Mouse (Mus musculus): ENCODE results near the gene Ammecr1. TPM values are rescaled to one million over a fixed set of nuclear protein-coding genes. Genes with fewer than 3 reads are reported as not detected.

The Ammecr1 gene
- total RNA-seq (2021) = 1 to 10 TPM; 1.7 to 2.0 TPM

GRCm38 (mm10) chrX:142966008-142966966 is at the start of gene Ammecr1:
TSS of gene Ammecr1 (minus strand) at chrX:142966728.
- DNase-seq (ENCODE audit: extremely low spot score in 1 of 2, low spot score in 1 of 2) = peak; percentile 48 to 52

- DNase-seq (ENCODE audit: extremely low spot score in 1 of 2, low spot score in 1 of 2) = no peak
Measured at GRCm38 (mm10) chrX:143014118-143014517, 47.6 kb upstream of the Ammecr1 start.

GRCm38 (mm10) chrX:143012334-143012733 is 45.8 kb upstream of the Ammecr1 start:
- no peak for DNase-seq (ENCODE audit: extremely low spot score in 1 of 2, low spot score in 1 of 2)

- DNase-seq (ENCODE audit: extremely low spot score in 1 of 2, low spot score in 1 of 2) = no peak
Measured at GRCm38 (mm10) chrX:143011865-143012264, 45.3 kb upstream of the Ammecr1 start.

GRCm38 (mm10) chrX:143004131-143004846 is 37.8 kb upstream of the Ammecr1 start:
- DNase-seq (ENCODE audit: extremely low spot score in 1 of 2, low spot score in 1 of 2) = no peak

- DNase-seq (ENCODE audit: extremely low spot score in 1 of 2, low spot score in 1 of 2) = no peak
Measured at GRCm38 (mm10) chrX:142997214-142997613, 30.7 kb upstream of the Ammecr1 start.

GRCm38 (mm10) chrX:142994514-142994913 is 28.0 kb upstream of the Ammecr1 start:
- no peak for DNase-seq (ENCODE audit: extremely low spot score in 1 of 2, low spot score in 1 of 2)

- no peak for DNase-seq (ENCODE audit: extremely low spot score in 1 of 2, low spot score in 1 of 2)
Measured at GRCm38 (mm10) chrX:142984170-142984569, 17.6 kb upstream of the Ammecr1 start.

- no peak for DNase-seq (ENCODE audit: extremely low spot score in 1 of 2, low spot score in 1 of 2)
Measured at GRCm38 (mm10) chrX:142983638-142984037, 17.1 kb upstream of the Ammecr1 start.

- no peak for DNase-seq (ENCODE audit: extremely low spot score in 1 of 2, low spot score in 1 of 2)
Measured at GRCm38 (mm10) chrX:142981530-142982130, 15.1 kb upstream of the Ammecr1 start.

- DNase-seq (ENCODE audit: extremely low spot score in 1 of 2, low spot score in 1 of 2) = no peak
Measured at GRCm38 (mm10) chrX:142980855-142981529, 14.5 kb upstream of the Ammecr1 start.

- no peak for DNase-seq (ENCODE audit: extremely low spot score in 1 of 2, low spot score in 1 of 2)
Measured at GRCm38 (mm10) chrX:142979224-142979623, 12.7 kb upstream of the Ammecr1 start.

GRCm38 (mm10) chrX:142972443-142972970 is 6.0 kb upstream of the Ammecr1 start:
- no peak for DNase-seq (ENCODE audit: extremely low spot score in 1 of 2, low spot score in 1 of 2)

- DNase-seq (ENCODE audit: extremely low spot score in 1 of 2, low spot score in 1 of 2) = no peak
Measured at GRCm38 (mm10) chrX:142971759-142972158, 5.2 kb upstream of the Ammecr1 start.

- DNase-seq (ENCODE audit: extremely low spot score in 1 of 2, low spot score in 1 of 2) = no peak
Measured at GRCm38 (mm10) chrX:142967067-142967466, 539 bp upstream of the Ammecr1 start.

GRCm38 (mm10) chrX:142965236-142966007 is 1.1 kb downstream of the Ammecr1 start:
- DNase-seq (ENCODE audit: extremely low spot score in 1 of 2, low spot score in 1 of 2) = peak in 1 of 2 experiments; percentile 6

- DNase-seq (ENCODE audit: extremely low spot score in 1 of 2, low spot score in 1 of 2) = no peak
Measured at GRCm38 (mm10) chrX:142960434-142960833, 6.1 kb downstream of the Ammecr1 start.

GRCm38 (mm10) chrX:142959674-142960307 is 6.7 kb downstream of the Ammecr1 start:
- no peak for DNase-seq (ENCODE audit: extremely low spot score in 1 of 2, low spot score in 1 of 2)

- no peak for DNase-seq (ENCODE audit: extremely low spot score in 1 of 2, low spot score in 1 of 2)
Measured at GRCm38 (mm10) chrX:142928430-142928829, 38.1 kb downstream of the Ammecr1 start.

Measured in layer of hippocampus, postnatal 25 days (tissue).